Mouse (Mus musculus) adipocyte (in vitro differentiated cells): ENCODE data around the gene Fry.

ENCODE experiments used
- DNase-seq: peaks from one replicate; pipeline ENCODE4 v3.0.0-alpha.2; 2016; ENCODE audit warnings: low spot score

The Fry gene

DNA sequence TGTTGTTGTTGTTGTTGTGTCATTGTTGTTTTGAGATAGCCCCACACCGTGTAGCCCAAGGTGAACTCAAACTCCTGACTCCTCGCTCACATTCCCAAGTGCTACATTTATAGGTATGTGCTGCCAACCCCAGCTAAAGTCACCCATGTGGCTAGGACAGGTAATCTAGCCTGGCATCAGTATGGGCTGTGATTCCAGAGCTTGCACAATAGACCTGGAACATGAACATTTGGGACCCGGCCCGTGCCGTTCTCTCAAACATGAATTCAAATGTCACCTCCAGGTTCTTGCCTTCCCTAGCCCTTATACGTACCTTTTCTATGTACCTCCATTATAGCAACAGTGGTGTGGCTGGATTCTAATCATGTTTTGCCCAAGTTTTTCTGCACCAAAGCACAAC is 156.9 kb downstream of the Fry start:
- DNase-seq = no peak

DNA sequence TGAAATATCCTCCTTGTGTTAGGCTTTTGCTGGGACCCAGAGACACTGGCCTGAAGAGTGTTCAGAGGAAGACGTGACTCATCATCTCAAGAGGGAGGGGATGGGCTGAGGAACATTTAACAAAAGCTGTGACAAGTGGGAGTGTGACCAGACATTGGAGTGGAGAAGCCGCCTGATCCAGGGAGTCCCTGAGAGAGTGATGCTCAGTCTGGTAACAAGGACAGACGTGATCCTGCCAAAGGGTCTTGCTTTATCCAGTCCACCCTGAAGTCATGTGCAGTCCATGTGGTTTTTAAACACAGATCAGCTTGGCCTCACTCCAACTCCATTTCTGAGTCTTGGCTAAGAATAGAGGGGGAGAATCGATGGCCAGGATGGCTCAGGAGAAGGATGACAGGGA is 158.2 kb downstream of the Fry start:
- DNase-seq = no peak

DNA sequence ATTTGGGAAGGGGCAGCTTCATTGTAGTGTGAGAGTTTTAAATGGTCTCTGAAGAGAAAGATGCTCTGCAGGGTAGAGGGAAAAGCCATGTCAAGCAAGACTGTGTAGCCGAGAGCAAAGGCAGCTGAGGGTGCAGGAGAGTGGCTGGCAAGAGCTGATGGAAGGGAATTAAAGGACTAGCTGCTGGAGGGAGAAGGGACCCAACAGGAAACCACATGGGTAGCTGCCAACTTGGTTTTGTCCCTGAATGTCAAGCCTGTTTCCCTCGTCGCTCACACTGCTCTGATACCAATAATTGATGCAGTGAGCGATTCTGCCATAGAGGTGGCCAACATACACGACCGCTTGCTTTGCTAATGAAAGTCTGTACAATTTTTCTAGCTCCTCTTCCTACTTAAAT is 160.9 kb downstream of the Fry start:
- DNase-seq = no peak

DNA sequence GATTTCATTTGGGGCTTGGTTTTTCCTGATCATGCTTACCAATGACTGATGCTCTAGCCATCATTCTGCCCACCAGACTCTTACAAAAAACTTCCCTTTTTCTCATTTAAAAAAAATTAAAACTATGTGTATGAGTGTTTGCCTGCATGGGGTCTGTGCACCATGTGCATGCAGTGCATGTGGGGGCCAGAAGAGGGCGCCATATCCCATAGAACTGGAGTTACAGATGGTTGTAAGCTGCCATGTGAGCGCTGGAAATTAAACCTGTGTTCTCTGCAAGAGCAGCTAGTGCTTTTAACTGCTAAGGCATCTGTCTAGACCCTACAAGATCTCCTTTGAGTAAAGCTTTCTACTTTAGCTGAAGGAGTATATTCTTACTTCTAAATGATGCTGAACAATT is 162.6 kb downstream of the Fry start:
- DNase-seq = no peak

DNA sequence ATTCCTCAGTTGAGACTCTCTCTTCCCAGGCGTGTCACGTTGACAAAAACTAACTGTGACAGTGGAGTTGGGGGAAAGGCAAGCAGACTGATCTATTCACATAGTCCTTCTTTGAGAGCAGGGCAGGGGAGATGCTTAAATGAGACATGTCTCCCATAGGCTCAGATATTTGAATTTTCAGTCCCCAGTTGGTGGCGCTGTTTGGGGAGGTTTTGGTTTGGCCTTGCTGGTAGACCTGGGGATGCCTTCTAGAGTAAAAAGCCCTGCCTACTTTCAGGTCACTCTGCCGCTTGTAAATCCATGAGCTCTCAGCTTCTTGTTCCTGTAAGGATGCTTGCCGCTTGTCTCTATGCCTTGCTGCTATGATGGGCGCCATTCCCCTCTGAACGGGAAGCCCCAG is 163.6 kb downstream of the Fry start:
- no peak for DNase-seq

DNA sequence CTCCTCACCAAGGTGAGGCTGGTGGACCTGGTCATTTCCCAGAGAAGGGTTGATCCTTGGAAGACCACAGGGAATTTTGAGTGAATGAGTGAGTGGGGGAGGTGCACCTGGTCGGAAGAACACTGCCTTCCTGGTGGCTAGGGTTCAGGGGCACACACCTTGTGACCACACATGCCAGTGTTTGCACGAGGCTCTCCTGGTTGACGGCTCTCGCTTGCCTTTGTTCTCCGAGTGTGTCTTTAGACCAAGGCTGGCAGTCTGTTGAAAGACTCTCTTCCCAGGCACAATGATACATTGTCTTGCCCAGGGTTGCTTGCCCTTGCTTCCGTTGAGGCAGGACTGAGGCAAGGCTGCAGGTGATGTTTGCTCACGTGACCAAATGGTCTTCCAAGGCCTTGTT is 169.5 kb downstream of the Fry start:
- no peak for DNase-seq

GRCm38 (mm10) chr5:150289611-150290010 is 171.2 kb downstream of the Fry start:
- DNase-seq = no peak

GRCm38 (mm10) chr5:150290494-150291199 is 172.2 kb downstream of the Fry start:
- no peak for DNase-seq

- no peak for DNase-seq
These were observed 172.8 kb downstream of the Fry start for GRCm38 (mm10) chr5:150291216-150291615.

GRCm38 (mm10) chr5:150292186-150292585 is 173.7 kb downstream of the Fry start:
- DNase-seq = no peak

- DNase-seq = no peak
These were observed 175.9 kb downstream of the Fry start for GRCm38 (mm10) chr5:150294306-150294705.

DNA sequence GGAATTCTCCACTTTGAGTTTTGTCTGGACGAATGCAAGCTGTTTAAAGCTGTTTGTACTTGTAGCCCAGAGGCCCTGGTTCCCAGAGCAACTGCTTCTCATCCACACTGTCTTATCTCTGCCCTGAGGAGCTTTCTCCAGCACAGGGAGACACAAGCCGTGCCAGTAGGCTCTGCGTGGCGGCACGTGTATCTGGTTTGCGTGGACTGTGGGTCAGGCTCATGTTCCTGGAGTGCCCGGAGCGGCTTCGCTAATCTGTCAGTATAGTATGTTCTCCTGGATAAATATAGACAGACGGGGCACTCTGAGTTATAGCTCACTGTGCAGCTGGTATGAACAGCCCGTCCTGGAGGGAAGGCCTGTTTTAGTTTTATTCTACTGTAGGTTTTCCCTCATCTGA is 176.7 kb downstream of the Fry start:
- DNase-seq = no peak

- DNase-seq = no peak
These were observed 180.5 kb downstream of the Fry start for GRCm38 (mm10) chr5:150298969-150299368.

DNA sequence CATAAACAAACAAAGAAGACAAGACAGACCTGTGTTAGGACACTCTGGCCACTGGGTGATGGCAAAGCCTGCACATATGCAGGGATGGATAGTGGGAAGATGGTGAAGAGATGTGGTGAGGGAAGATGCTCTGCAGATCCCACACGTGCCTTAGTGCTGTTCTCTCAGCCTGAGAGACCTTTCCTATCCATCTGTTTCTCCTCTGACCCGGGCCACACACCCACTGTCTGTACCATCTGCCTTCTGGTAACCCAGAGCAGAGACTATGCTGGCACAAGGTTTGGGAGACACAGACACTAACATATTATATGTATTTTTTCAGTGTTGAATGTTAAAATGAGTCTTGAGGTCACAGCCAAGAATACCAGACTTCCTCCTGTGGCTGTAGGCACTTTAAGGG is 183.7 kb downstream of the Fry start:
- DNase-seq = no peak

DNA sequence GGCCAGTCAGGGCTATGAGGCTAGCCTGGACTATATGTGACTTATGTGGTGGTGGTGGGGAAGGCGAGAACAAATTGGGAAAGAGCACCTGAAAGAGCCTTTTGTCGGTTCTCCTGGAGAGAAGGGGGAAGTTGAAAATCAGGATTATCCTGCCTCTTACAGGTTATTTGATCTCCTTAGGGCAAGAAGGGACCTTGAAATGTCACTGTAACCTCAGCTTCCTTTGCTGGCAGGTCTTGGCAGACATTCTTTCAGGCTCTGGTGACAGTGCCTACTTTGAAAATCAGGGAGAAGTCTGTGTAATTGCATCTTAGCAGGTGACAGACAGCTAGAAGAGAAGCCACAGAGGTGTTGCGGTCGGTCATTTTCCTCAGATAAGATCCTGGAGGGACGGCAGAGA is 184.6 kb downstream of the Fry start:
- no peak for DNase-seq

- no peak for DNase-seq
These were observed 188.1 kb downstream of the Fry start for GRCm38 (mm10) chr5:150306497-150306896.

- DNase-seq = no peak
These were observed 194.8 kb downstream of the Fry start for GRCm38 (mm10) chr5:150313229-150313628.

- no peak for DNase-seq
These were observed 196.1 kb downstream of the Fry start for GRCm38 (mm10) chr5:150314582-150314981.

DNA sequence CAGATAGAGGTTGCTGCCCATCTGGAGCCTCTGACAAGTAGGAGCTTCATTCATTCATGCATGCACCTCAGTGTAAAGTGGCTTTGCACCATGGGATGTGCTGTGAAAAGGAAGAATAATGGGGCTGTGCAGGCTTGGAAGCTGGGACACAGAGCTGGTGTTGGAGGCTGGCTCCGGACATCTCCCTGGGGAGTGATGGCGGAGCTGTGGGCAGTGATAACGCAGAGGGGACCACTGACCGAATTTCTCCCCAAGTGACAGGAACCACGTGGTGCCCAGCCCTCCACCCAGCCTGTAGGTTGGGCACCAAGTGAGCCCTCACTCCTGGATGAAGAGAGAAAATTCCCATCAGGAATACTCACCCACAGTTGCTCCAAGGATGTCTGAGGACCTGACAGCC is 207.0 kb downstream of the Fry start:
- no peak for DNase-seq

- DNase-seq = no peak
These were observed 210.2 kb downstream of the Fry start for GRCm38 (mm10) chr5:150328686-150329085.

DNA sequence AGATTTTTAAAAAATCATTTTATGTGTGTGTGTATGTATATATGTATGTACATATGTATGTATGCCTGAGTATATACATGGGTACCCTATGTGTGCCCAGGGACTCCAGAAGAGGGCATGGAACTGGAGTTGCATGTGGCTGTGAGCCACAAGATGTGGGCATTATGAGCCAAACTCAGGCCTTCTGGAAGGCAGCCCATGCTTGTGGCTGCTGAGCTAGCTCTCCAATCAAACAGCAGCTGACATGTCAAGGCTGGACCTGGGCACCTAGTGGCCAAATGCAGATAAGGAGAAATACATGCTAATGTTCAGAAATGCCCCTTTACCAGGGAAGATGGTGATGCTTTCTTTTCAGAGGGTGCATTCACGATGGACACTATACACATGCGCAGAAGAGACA is 213.4 kb downstream of the Fry start:
- DNase-seq = no peak

DNA sequence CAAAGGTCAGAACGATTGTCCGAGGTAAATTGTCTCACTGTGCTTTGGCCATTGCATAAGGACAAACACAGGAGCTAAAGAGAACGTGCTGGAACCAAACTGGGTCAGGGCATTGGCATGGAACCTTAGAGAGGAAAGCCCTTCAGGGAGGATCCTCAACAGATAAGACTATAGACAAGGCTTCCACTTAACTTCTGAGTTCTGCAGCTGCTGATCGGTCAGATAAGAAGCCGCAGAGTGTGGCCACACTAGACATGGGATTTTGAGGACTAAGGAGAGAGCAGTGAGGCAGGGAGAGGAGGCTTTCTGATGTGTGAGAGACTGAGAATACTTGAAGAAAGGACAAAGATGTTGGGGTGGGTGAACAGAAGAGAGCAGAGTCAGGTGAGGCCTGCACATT is 214.4 kb downstream of the Fry start:
- DNase-seq = no peak

DNA sequence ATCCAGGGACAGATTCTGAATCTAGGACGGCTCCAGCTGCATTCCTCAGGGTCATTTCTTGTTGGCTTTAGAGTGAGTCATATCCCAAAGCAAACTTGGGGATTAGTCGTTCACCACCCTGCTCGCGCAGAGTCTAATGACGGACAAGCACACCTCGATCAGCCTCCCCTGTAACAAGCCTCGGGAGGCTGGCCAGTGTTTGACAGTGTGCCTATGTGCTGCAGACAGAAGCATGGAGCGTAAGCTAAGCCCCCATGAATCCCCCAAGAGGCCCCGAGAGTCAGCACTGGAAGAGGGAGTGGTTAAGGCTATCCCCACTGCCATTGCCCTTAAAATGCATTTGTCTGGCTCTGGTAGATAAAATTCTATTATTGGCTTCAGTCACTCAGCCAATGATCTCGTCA is 214.9 kb downstream of the Fry start:
- DNase-seq = no peak

DNA sequence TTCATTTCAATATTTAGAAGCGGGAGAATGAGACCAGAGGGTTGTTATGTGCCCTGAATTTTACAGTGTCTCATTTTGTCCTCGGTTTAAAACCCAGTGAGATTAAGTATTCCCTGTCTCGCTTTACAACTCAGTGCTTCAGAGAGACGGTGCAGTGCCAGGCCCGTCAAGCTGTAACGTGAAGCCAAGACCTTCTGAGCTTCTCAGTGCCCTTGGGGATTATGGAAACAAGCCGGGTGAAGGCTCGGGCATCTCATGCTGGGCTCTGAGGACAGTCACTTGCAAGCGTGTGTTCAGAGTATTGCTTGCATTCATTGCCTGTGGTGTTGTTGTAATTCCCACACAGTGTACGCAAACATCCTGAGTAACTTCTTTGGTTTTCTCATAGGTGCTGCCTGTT is 218.0 kb downstream of the Fry start:
- DNase-seq = no peak

GRCm38 (mm10) chr5:150337696-150338095 is 219.3 kb downstream of the Fry start:
- DNase-seq = no peak
